In genomic region chr16:94327781-94328711, GRCm38 (mm10) we compare ENCODE assay signal across 8 mouse cellular contexts. TPM values are rescaled to one million over a fixed set of nuclear protein-coding genes. Genes with fewer than 3 reads are reported as not detected.
DNase-seq lines count a peak whose midpoint lies in the region; ATAC-seq and TF ChIP-seq lines count a peak whose summit lies in the region.

Gene Ripply3, plus strand, starts transcription at chr16:94328420.

- H3K4me2 ChIP-seq in intestine, embryonic 16.5 days (ENCODE audit: low read depth, low read length), result peak within 1 kb of the TSS; percentile 97
- peak within 1 kb of the TSS; percentile 95 for H3K4me2 ChIP-seq in liver, postnatal 0 days (ENCODE audit: low read depth, low read length)
- peak within 1 kb of the TSS; percentile 58 for H3K4me2 ChIP-seq in neural tube, embryonic 11.5 days (ENCODE audit: low read depth)

- peaks cover 11% of the 10 kb centered on the region for H3K4me1 ChIP-seq in intestine, embryonic 16.5 days (ENCODE audit: control insufficient read depth, insufficient read depth, low read length)
- peaks cover 15% of the 10 kb centered on the region; the same call in 1 of the 2 replicates for H3K4me1 ChIP-seq in liver, postnatal 0 days (ENCODE audit: insufficient read depth)
- H3K4me1 ChIP-seq in neural tube, embryonic 11.5 days (ENCODE audit: control insufficient read depth, insufficient read depth, low read length), result peaks cover 8% of the 10 kb centered on the region

- no peak for TF ChIP-seq CTCF in liver, postnatal 0 days (IDR thresholded peaks at IDR 0.05; ENCODE audit: low read depth)

- no peak within 1 kb of the TSS for H3K27ac ChIP-seq in intestine, embryonic 16.5 days (ENCODE audit: low read length)
- H3K27ac ChIP-seq in liver, postnatal 0 days (ENCODE audit: low read depth), result peak within 1 kb of the TSS; percentile 44; the same call in 1 of the 2 replicates
- H3K27ac ChIP-seq in neural tube, embryonic 11.5 days (ENCODE audit: low read depth, low read length), result no peak within 1 kb of the TSS

- WGBS in intestine, embryonic 16.5 days, result 2% methylated on average over 63 of the region's 63 CpGs
- WGBS in liver, postnatal 0 days (ENCODE audit: insufficient replicate concordance), result 2% methylated on average over 63 of the region's 63 CpGs
- WGBS in neural tube, embryonic 11.5 days, result 2% methylated on average over 63 of the region's 63 CpGs

- H3K4me3 ChIP-seq in intestine, embryonic 16.5 days (ENCODE audit: low read length), result peak within 1 kb of the TSS; percentile 66
- peak within 1 kb of the TSS; percentile 63 for H3K4me3 ChIP-seq in liver, postnatal 0 days (ENCODE audit: low read depth, low read length)
- H3K4me3 ChIP-seq in neural tube, embryonic 11.5 days (ENCODE audit: low read depth, low read length), result peak within 1 kb of the TSS; percentile 47

- ATAC-seq in intestine, embryonic 16.5 days, result peak; percentile 78
- ATAC-seq in liver, postnatal 0 days, result peak; percentile 65
- peak; percentile 48; the same call in 1 of the 2 replicates for ATAC-seq in neural tube, embryonic 11.5 days (ENCODE audit: insufficient read depth, low FRiP score, low TSS enrichment)

- H3K9ac ChIP-seq in intestine, embryonic 16.5 days (ENCODE audit: low read depth, low read length), result peak within 1 kb of the TSS; percentile 72
- H3K9ac ChIP-seq in liver, postnatal 0 days (replicated peaks), result peak within 1 kb of the TSS; percentile 62
- peak within 1 kb of the TSS; percentile 56 for H3K9ac ChIP-seq in neural tube, embryonic 11.5 days (ENCODE audit: low read length)

- DNase-seq in cerebellum, postnatal 14 days, result peak; percentile 18 to 38
- no peak for DNase-seq in cerebellum, adult 11-12 months
- DNase-seq in embryo, embryonic 10 days (ENCODE audit: low spot score), result peak; percentile 65
- peak; percentile 76 to 83 for DNase-seq in heart, adult 18-20 months
- peak; percentile 62 for DNase-seq in liver, postnatal 0 days
- DNase-seq in neural tube, embryonic 11.5 days (ENCODE audit: low spot score), result peak; percentile 52
- DNase-seq in adipocyte (ENCODE audit: low spot score), result no peak

- TF ChIP-seq EP300 in liver, postnatal 0 days (IDR thresholded peaks at IDR 0.05; ENCODE audit: low read depth), result no peak

- no peaks in the 10 kb centered on the region for H3K36me3 ChIP-seq in intestine, embryonic 16.5 days (ENCODE audit: control insufficient read depth, insufficient read depth, low read length)
- no peaks in the 10 kb centered on the region for H3K36me3 ChIP-seq in liver, postnatal 0 days (replicated peaks; ENCODE audit: insufficient read depth, low read length)
- H3K36me3 ChIP-seq in neural tube, embryonic 11.5 days (ENCODE audit: control insufficient read depth, insufficient read depth, low read length), result no peaks in the 10 kb centered on the region

- H3K27me3 ChIP-seq in intestine, embryonic 16.5 days (replicated peaks; ENCODE audit: control insufficient read depth, insufficient read depth, low read length), result peaks cover 2% of the 10 kb centered on the region; the same call in 1 of the 2 replicates
- peaks cover 24% of the 10 kb centered on the region; the same call in 1 of the 2 replicates for H3K27me3 ChIP-seq in liver, postnatal 0 days (ENCODE audit: insufficient read depth, low read length)
- H3K27me3 ChIP-seq in neural tube, embryonic 11.5 days (ENCODE audit: control insufficient read depth, insufficient read depth, low read length), result peaks cover 25% of the 10 kb centered on the region

- H3K9me3 ChIP-seq in intestine, embryonic 16.5 days (ENCODE audit: control insufficient read depth, low read length), result no peaks in the 10 kb centered on the region
- H3K9me3 ChIP-seq in liver, postnatal 0 days (ENCODE audit: low read length), result no peaks in the 10 kb centered on the region
- H3K9me3 ChIP-seq in neural tube, embryonic 11.5 days (ENCODE audit: control insufficient read depth, low read length), result no peaks in the 10 kb centered on the region

RNA-seq across cellular contexts. Expression of gene Ripply3, which starts in this region (rescaled TPM):
- total RNA-seq in heart, adult 18-20 months (2021), result 1 to 10 TPM; 3.7 to 4.0 TPM
- polyA plus RNA-seq in intestine, embryonic 16.5 days (2015; fragmentation: Nextera tagmentation; extraction: Ambion mirVana), result 4.5 and 4.6 TPM in 2 replicates
- polyA plus RNA-seq in liver, postnatal 0 days (2015; fragmentation: Nextera tagmentation; extraction: Ambion mirVana), result 1.4 and 2.1 TPM in 2 replicates
- 5.2 and 5.9 TPM in 2 replicates for polyA plus RNA-seq in neural tube, embryonic 11.5 days (2014; fragmentation: Nextera tagmentation; extraction: Ambion mirVana)

Comparison
In these comparisons a context has a peak if more than half of its experiments do, and no peak if none do; other contexts are left out.
1. DNase-seq: peak in cerebellum, postnatal 14 days (2 of 2), embryo, embryonic 10 days (single experiment), heart, adult 18-20 months (2 of 2), liver, postnatal 0 days (single experiment) and neural tube, embryonic 11.5 days (single experiment); none in cerebellum, adult 11-12 months (single experiment) and adipocyte (single experiment).
2. Peak in every context shown above with its lines, with median percentiles within 50 percentile points of each other: ATAC-seq, H3K4me2 ChIP-seq, H3K4me3 ChIP-seq and H3K9ac ChIP-seq.